Mouse (Mus musculus) 3T3-L1 (cell line): ENCODE measurements around the gene Hist1h1c.

Source experiments
- DNase-seq: peaks from one replicate; pipeline ENCODE4 v3.0.0-alpha.2; 2015; ENCODE audit warnings: low read depth, low spot score

Hist1h1c gene

GRCm38 (mm10) chr13:23745381-23746161 is 7.0 kb downstream of the Hist1h1c start, which contains the start of gene Hist1h3c:
Hist1h3c (minus strand) TSS chr13:23745602.
- peak; percentile 94 for DNase-seq

GRCm38 (mm10) chr13:23746201-23747080 is 7.8 kb downstream of the Hist1h1c start, which contains the start of gene Hist1h2bb:
Hist1h2bb (plus strand) TSS chr13:23746734.
- peak; percentile 94 for DNase-seq

GRCm38 (mm10) chr13:23747081-23747891 is 8.7 kb downstream of the Hist1h1c start:
- peak; percentile 60 for DNase-seq

- peak; percentile 50 for DNase-seq
Observed at GRCm38 (mm10) chr13:23747892-23748288, 9.3 kb downstream of the Hist1h1c start.

- peak; percentile 56 for DNase-seq
Observed at GRCm38 (mm10) chr13:23749563-23750121, 11.0 kb downstream of the Hist1h1c start.

- peak; percentile 81 for DNase-seq
Observed at GRCm38 (mm10) chr13:23750839-23751477, 12.3 kb downstream of the Hist1h1c start, which contains the start of gene Hist1h2ab. Hist1h2ab (plus strand) TSS chr13:23751126.

- peak; percentile 61 for DNase-seq
Observed at GRCm38 (mm10) chr13:23751478-23751956, 12.9 kb downstream of the Hist1h1c start.

GRCm38 (mm10) chr13:23752067-23752741 is 13.6 kb downstream of the Hist1h1c start, which contains the start of gene Hist1h3b:
Hist1h3b (plus strand) TSS chr13:23752267.
- DNase-seq = peak; percentile 98

- DNase-seq = peak; percentile 36
Observed at GRCm38 (mm10) chr13:23752742-23753172, 14.1 kb downstream of the Hist1h1c start.

- peak; percentile 49 for DNase-seq
Observed at GRCm38 (mm10) chr13:23753314-23754078, 14.9 kb downstream of the Hist1h1c start.

GRCm38 (mm10) chr13:23755000-23755399 is 16.4 kb downstream of the Hist1h1c start:
- DNase-seq = no peak

GRCm38 (mm10) chr13:23756790-23757189 is 18.2 kb downstream of the Hist1h1c start, which contains the start of gene Hist1h4b:
Hist1h4b (plus strand) TSS chr13:23757013.
- peak; percentile 96 for DNase-seq

- peak; percentile 34 for DNase-seq
Observed at GRCm38 (mm10) chr13:23757211-23757773, 18.7 kb downstream of the Hist1h1c start.

- DNase-seq = peak; percentile 26
Observed at GRCm38 (mm10) chr13:23757921-23758320, 19.3 kb downstream of the Hist1h1c start.

- no peak for DNase-seq
Observed at GRCm38 (mm10) chr13:23759251-23759771, 20.7 kb downstream of the Hist1h1c start.

- DNase-seq = no peak
Observed at GRCm38 (mm10) chr13:23759916-23760239, 21.3 kb downstream of the Hist1h1c start.

GRCm38 (mm10) chr13:23760240-23760971 is 21.8 kb downstream of the Hist1h1c start:
- DNase-seq = peak; percentile 81
